Mouse (Mus musculus): ENCODE results near the gene Pank1.

Gene Pank1

DNA sequence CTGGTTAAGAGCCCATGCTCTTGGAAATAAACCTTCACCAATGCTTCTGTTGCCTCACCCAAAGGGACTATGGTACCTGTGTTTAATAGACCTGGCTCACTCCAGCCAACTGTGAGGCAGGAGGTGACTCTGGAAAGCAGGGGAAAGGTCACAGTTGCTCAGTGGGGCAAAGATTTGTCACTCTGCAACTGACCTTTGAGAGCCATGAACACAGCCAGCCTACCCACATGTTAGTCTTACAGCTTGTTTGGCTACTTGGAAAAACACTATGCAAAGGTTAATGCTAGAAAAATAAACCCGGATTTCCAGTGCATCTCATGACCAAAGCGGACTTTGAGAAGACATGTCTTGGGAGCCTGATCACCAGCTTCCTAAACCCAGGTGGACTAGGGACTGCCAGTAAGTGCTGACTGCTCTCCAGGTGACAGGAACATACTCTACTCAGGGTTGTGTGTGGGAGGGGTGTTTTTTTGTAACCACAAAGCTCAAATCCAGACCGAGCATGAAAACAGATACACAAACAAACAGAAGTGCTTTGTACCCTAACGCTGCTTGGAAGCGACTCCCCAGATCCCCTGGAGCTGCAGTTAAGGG, 59.6 kb downstream of the Pank1 start:
- no peak for DNase-seq

GRCm38 (mm10) chr19:34815371-34815770, 63.9 kb downstream of the Pank1 start:
- no peak for DNase-seq

DNA sequence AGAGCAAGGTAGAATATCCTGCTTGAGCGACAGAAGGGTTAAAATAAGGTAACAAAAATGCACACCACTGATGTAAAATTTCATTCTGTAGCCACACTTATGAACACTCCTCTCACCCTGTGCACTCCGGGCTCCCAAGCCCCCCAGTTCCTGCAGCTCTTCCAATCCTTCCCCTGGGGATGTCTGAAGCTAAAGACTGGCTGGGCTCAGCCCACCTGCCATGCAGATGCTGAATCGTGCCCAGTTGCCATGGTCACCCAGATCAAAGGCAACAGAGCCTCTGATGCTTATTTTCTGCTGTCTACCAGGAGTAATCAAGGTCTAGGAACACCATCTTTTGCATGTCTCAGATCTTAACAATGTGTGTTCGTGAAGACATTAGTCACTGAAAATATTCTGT, 64.6 kb downstream of the Pank1 start:
- no peak for DNase-seq

DNA sequence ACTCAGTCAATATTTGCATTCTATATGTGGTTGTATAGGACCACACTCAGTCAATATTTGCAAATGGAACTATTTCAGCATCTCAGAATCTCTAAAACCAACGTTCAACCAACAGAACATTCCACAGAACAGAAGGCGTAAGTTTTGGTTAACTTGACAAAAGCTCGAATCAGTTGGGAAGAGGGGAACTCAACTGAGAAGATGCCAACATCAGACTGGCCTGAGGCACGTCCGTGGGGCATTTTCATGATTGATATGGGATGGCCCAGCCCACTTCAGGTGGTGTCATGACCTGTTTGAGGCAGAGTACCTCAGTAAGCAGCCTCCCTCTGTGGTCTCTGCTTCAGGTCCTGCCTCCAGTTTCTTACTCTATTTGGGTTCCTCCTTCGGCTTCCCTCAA, 65.3 kb downstream of the Pank1 start:
- DNase-seq: no peak

GRCm38 (mm10) chr19:34813533-34813932, 65.7 kb downstream of the Pank1 start:
- DNase-seq: no peak

GRCm38 (mm10) chr19:34812711-34813110, 66.5 kb downstream of the Pank1 start:
- no peak for DNase-seq

GRCm38 (mm10) chr19:34807173-34807572, 72.1 kb downstream of the Pank1 start:
- no peak for DNase-seq

GRCm38 (mm10) chr19:34805071-34805470, 74.2 kb downstream of the Pank1 start:
- DNase-seq: no peak

- DNase-seq: no peak
Observed at GRCm38 (mm10) chr19:34804531-34804930, 74.7 kb downstream of the Pank1 start.

DNA sequence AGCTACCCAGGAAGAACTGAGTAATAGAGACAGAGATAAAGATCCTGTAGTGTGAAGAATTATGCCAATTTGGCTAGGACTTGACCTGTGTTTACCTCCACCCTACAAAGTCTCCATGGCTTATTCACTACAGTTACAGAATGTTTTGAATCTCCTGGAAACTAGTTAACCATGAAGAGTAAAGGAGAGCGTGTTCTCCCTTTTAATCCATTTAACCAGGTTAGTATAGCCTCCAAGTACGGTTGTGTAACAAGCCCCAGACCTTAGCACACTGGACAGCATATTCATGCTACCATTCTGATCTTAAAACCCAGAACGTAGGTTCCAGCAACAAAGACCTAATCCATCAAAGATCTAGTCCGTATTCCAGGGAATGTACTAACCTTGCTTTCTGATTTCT, 75.9 kb downstream of the Pank1 start:
- DNase-seq: no peak

GRCm38 (mm10) chr19:34799644-34800267, 79.5 kb downstream of the Pank1 start:
- no peak for DNase-seq

- DNase-seq: no peak
Observed at GRCm38 (mm10) chr19:34796396-34796795, 82.9 kb downstream of the Pank1 start.

GRCm38 (mm10) chr19:34782491-34782890, 96.8 kb downstream of the Pank1 start:
- no peak for DNase-seq

GRCm38 (mm10) chr19:34778993-34779392, 100.3 kb downstream of the Pank1 start:
- DNase-seq: no peak

DNA sequence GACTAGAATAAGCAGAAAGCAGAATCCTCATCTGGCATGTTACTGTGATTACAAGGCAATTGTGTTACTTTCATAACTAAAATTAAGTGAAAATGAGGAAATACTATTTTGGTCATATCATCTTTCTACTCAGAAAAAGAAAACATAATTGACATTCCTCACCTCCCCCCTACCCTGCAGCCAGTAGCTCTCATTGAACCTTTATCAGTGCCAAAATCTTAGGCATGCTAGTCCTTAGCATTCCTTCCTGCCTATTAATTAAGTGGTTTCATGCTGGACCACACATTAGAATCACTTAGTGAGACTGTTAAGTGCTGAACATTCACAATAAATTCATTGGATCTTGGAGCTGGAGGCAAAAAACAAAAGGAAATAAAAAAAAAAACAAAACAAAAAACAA, 101.2 kb downstream of the Pank1 start:
- DNase-seq: no peak

- peak; percentile 35 for DNase-seq
Observed at GRCm38 (mm10) chr19:34772775-34773174, 106.5 kb downstream of the Pank1 start.

GRCm38 (mm10) chr19:34770764-34771163, 108.5 kb downstream of the Pank1 start:
- no peak for DNase-seq

GRCm38 (mm10) chr19:34758754-34759153, 120.5 kb downstream of the Pank1 start:
- no peak for DNase-seq
